Mouse (Mus musculus) liver, embryonic 13.5 days (tissue): ENCODE results near the gene Nr2f2. TPM values are rescaled to one million over a fixed set of nuclear protein-coding genes. Genes with fewer than 3 reads are reported as not detected.
A peak's percentile ranks its signal among the peaks of the same experiment; 100 is the strongest.

Experiments used
- ATAC-seq: fragments of 200-750 bp; cut with Nextera tagmentation; 2 replicates; pipeline ENCODE4 v1.8.0; 2017; ENCODE audit warnings: low read depth, mild to moderate bottlenecking, moderate number of reproducible peaks, moderate library complexity
- DNase-seq: peaks from one replicate; pipeline ENCODE4 v3.0.0; 2022
- H3K27ac ChIP-seq: fragments of 300-500 bp; sonication (generic); 2 replicates; pipeline ENCODE4 v1.5.1; 2015; ENCODE audit warnings: moderate library complexity, mild to moderate bottlenecking, inconsistent platforms
- H3K27me3 ChIP-seq: fragments of 300-500 bp; sonication (generic); 2 replicates; pipeline ENCODE4 v1.6.1; 2015; ENCODE audit warnings: mild to moderate bottlenecking, inconsistent platforms
- H3K36me3 ChIP-seq: fragments of 300-500 bp; sonication (generic); 2 replicates; pipeline ENCODE4 v1.6.1; 2015; ENCODE audit warnings: mild to moderate bottlenecking, inconsistent platforms
- H3K4me1 ChIP-seq: fragments of 300-500 bp; sonication (generic); replicated peaks from 2 replicates; pipeline ENCODE4 v1.6.1; 2015; ENCODE audit warnings: inconsistent platforms
- H3K4me2 ChIP-seq: fragments of 300-500 bp; sonication (generic); 2 replicates; pipeline ENCODE4 v1.6.1; 2015; ENCODE audit warnings: inconsistent platforms, mild to moderate bottlenecking, moderate library complexity
- H3K4me3 ChIP-seq: fragments of 300-500 bp; sonication (generic); replicated peaks from 2 replicates; pipeline ENCODE4 v1.5.1; 2015; ENCODE audit warnings: mild to moderate bottlenecking, inconsistent platforms
- H3K9ac ChIP-seq: fragments of 300-500 bp; sonication (generic); 2 replicates; pipeline ENCODE4 v1.6.1; 2015; ENCODE audit warnings: mild to moderate bottlenecking, inconsistent platforms
- H3K9me3 ChIP-seq: fragments of 300-500 bp; sonication (generic); replicated peaks from 2 replicates; pipeline ENCODE4 v1.6.1; 2016; ENCODE audit warnings: inconsistent platforms
- WGBS: fragments of 180-500 bp; shearing (Covaris S2); methylation state at CpG from one replicate; pipeline ENCODE4 v1.1.7; 2015; ENCODE audit not compliant: insufficient replicate concordance; 5-methylcytosine and 5-hydroxymethylcytosine counted together
- polyA plus RNA-seq: library from polyadenylated mRNA; unstranded; fragments of >200 nt; fragmentation: Nextera tagmentation; extraction: Ambion mirVana; gene quantifications from 2 replicates; pipeline ENCODE4 v1.2.1, GENCODE M21; 2015

Nr2f2 gene
- 10.2 and 11.9 TPM in 2 replicates for polyA plus RNA-seq

DNA sequence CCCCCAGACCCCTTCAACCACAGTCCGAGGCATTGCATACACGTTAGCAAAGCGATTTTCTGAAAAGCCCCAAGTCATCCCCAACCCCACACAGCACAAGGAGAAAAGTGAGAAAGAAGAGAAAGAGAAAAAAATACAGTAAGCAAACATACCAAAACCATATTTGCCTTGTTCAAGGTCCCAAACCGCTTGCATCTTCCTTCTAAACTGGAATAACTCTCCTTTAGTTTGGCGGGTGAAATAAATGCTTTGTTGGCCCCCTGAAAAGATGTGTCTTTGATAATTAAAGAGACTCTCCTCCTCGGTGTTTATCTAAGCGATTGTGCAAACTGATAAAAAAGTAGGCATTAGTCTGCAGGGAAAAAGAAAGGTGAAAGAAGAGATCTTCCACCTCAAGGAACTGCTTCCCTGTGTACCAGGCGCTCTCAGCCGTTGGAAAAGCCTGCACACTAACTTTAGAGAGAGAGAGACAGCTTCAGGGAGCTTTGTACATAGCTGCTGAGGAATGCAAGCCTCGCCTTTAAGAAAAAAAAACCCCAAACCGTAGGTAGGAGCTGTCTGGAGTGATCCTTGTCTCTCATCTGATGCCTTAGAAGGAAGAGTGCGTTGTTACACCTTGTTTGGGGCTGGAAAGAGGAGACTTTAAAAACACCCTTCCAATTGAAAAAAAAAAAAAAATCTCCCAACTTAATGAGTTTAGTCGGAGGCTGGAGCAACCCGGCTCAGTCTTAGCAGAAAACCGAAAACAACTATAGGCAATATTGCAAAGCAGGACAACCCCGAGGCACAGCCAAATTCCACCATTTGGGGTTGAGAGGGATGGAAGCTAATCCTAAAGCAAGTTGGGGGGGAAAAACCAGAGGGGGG lies at the start of gene Nr2f2:
TSS of gene Nr2f2 (minus strand) at position 795 of the 867 bp plus-strand sequence.
- peak within 1 kb of the TSS; percentile 46 for H3K4me2 ChIP-seq
- H3K4me1 ChIP-seq, result no peaks in the 10 kb centered on the region
- 1% methylated on average over 16 of the region's 16 CpGs for WGBS
- no peak for ATAC-seq
- H3K36me3 ChIP-seq, result no peaks in the 10 kb centered on the region
- no peak for DNase-seq
- peak within 1 kb of the TSS; percentile 76 for H3K27ac ChIP-seq
- H3K4me3 ChIP-seq, result peak within 1 kb of the TSS; percentile 48
- H3K9me3 ChIP-seq, result no peaks in the 10 kb centered on the region
- H3K27me3 ChIP-seq, result peaks cover 93% of the 10 kb centered on the region
- H3K9ac ChIP-seq, result peak within 1 kb of the TSS; percentile 65

DNA sequence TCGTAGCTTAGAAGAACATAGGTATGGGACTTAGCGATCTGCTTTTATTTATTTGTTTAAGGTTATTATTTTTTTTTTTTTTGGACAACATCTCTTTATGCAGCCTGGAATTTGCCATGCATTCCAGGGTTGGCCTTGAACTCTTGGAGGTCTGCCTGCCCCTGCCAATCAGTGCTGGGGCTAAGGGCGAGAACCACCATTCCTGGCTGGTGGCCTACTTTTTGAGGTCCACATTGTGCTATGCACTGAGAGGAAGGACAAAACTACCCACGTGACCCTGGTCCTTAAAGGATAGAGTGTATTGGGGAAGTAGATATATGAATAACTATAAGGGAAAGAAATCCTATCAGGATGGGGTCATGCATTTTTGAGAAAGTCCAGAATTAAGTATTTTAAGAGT lies 47.9 kb upstream of the Nr2f2 start:
- no peak overlapping the region for H3K27ac ChIP-seq
- 71% methylated on average over 4 of the region's 4 CpGs for WGBS
- ATAC-seq, result no peak

DNA sequence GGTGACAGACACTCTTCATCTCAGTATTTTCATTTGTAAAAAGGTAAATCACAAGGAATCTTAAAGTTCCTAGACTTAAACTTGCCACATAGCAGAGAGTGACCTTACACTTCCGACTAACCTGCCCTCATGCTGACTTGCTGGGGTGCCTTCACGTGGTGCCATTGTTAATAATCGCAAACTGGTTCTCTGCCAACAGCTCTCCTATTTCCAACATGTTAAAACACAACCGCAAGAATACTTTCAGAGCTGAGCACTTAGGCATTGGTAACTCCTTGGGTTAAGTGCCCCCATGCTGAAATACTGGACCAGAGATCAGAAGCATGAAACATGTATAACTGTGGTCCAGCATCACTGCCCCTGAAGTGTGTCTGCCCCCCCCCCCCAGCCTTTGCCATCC lies 47.1 kb upstream of the Nr2f2 start:
- Histone ChIP-seq H3K9me3 (0 out of 2 replicates have a peak, but pooled peaks cover 4% of the 10 kb centered on the region), H3K36me3 (no peaks in the 10 kb centered on the region), H3K9ac (no peak overlapping the region), H3K27me3 (no peaks in the 10 kb centered on the region), H3K27ac (no peak overlapping the region), H3K4me2 (no peak overlapping the region), H3K4me1 (no peaks in the 10 kb centered on the region), H3K4me3 (no peak overlapping the region)
- ATAC-seq (no peak), DNase-seq (no peak)
- 68% methylated on average over 4 of the region's 4 CpGs for WGBS

More for the DNA sequence above, 47.9 kb upstream of the Nr2f2 start:
- H3K36me3 ChIP-seq, result no peaks in the 10 kb centered on the region
- H3K4me3 ChIP-seq, result no peak overlapping the region
- no peak overlapping the region for H3K4me2 ChIP-seq
- H3K27me3 ChIP-seq, result no peaks in the 10 kb centered on the region
- no peaks in the 10 kb centered on the region for H3K4me1 ChIP-seq
- H3K9ac ChIP-seq, result no peak overlapping the region
- H3K9me3 ChIP-seq, result 0 out of 2 replicates have a peak, but pooled peaks cover 4% of the 10 kb centered on the region
- no peak for DNase-seq

DNA sequence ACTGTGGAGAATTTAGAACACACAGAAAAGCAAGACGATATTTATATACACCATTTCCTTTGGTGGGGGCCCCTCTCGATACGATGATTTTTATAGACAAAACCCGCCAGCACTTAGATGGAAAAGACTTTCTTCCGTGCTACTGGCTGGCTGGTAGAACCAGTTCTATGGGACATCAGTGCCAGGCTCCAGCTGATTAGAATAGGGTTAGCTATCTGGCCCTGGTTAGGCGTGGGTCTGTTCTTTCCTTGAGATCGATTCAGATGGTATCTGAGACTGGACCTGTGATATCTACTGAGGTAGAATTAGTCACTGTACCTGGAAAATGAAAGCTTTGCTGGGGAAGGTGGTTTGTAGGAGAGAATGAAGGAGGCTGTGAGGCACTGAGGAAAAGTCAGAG lies 46.4 kb upstream of the Nr2f2 start:
- Histone ChIP-seq H3K4me3 (no peak overlapping the region), H3K9me3 (0 out of 2 replicates have a peak, but pooled peaks cover 4% of the 10 kb centered on the region), H3K4me2 (no peak overlapping the region), H3K9ac (no peak overlapping the region), H3K36me3 (no peaks in the 10 kb centered on the region), H3K27me3 (no peaks in the 10 kb centered on the region), H3K27ac (no peak overlapping the region), H3K4me1 (no peaks in the 10 kb centered on the region)
- WGBS, result 70% methylated on average over 7 of the region's 7 CpGs
- ATAC-seq (no peak), DNase-seq (no peak)

DNA sequence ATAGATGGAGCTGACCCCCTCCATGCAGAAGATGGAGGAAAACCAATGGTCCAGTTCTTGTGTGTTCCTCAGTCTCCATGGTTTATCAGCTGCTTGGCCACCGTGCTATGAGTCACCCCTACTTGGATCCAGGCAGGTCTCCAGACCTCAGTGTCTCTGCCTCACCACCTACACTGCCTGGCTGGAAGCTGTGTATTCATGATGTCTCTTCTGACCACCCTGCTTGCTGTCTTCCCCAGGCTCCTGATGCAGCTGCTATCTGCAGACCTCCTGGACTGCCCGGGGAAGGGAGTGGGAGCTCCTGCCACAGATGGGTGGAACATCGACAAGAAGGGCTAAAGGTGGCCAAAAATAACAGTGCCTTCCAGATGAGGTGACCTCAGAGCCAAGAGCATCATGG lies 43.8 kb upstream of the Nr2f2 start:
- DNase-seq, result no peak
- H3K27ac ChIP-seq, result no peak overlapping the region
- H3K36me3 ChIP-seq, result no peaks in the 10 kb centered on the region
- no peaks in the 10 kb centered on the region for H3K27me3 ChIP-seq
- WGBS, result 70% methylated on average over 3 of the region's 3 CpGs
- H3K9me3 ChIP-seq, result 0 out of 2 replicates have a peak, but pooled peaks cover 4% of the 10 kb centered on the region
- H3K9ac ChIP-seq, result no peak overlapping the region
- ATAC-seq, result no peak
- no peaks in the 10 kb centered on the region for H3K4me1 ChIP-seq
- H3K4me2 ChIP-seq, result no peak overlapping the region
- no peak overlapping the region for H3K4me3 ChIP-seq

DNA sequence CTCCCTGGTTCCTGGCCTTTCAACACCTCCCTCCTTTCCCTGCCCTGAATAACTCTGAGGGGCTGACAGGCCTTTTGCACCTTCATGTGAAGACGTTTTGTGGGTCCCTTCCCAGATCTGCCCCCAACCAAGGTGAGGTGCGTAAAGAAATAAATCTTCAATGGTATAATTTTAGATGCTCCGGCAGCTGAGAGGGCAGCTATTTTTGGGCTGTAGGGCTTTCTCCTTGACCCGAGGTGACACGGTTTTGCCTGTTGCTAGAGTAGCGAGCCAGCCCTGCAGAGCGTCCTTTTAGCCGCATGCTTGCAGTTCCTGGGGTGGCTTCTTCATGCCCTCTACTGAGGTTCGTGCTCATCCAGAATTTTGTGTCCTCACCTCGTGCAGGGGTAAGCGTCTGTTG lies 43.4 kb upstream of the Nr2f2 start:
- no peak for ATAC-seq
- Histone ChIP-seq H3K4me2 (no peak overlapping the region), H3K36me3 (no peaks in the 10 kb centered on the region), H3K4me3 (no peak overlapping the region), H3K9me3 (0 out of 2 replicates have a peak, but pooled peaks cover 4% of the 10 kb centered on the region), H3K9ac (no peak overlapping the region), H3K27me3 (no peaks in the 10 kb centered on the region), H3K4me1 (no peaks in the 10 kb centered on the region), H3K27ac (no peak overlapping the region)
- WGBS, result 65% methylated on average over 11 of the region's 11 CpGs
- no peak for DNase-seq

DNA sequence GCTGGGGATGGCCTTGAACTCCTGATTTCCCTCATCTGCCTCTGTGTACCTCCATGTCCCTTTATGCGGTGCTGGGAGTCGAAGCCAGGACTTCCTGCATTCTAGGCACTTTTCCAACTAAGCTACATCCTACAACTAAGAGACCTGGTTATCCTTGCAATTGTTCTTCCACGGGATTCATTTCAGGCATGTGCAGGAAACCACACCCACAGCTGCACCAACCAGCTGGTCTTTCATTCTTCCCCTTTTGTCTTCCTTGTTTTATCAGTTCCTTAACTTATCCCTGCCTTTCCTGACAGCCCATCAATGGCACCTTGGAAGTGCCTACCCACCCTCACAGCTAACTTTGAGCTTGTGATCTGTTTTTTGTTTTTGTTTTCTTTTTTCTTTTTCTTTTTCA lies 42.3 kb upstream of the Nr2f2 start:
- H3K27ac ChIP-seq, result no peak overlapping the region
- H3K4me2 ChIP-seq, result no peak overlapping the region
- DNase-seq, result no peak
- H3K27me3 ChIP-seq, result no peaks in the 10 kb centered on the region
- 31% methylated on average over 3 of the region's 3 CpGs for WGBS
- no peaks in the 10 kb centered on the region for H3K36me3 ChIP-seq
- H3K9me3 ChIP-seq, result 0 out of 2 replicates have a peak, but pooled peaks cover 4% of the 10 kb centered on the region
- H3K4me1 ChIP-seq, result no peaks in the 10 kb centered on the region
- no peak overlapping the region for H3K4me3 ChIP-seq
- ATAC-seq, result no peak
- no peak overlapping the region for H3K9ac ChIP-seq

DNA sequence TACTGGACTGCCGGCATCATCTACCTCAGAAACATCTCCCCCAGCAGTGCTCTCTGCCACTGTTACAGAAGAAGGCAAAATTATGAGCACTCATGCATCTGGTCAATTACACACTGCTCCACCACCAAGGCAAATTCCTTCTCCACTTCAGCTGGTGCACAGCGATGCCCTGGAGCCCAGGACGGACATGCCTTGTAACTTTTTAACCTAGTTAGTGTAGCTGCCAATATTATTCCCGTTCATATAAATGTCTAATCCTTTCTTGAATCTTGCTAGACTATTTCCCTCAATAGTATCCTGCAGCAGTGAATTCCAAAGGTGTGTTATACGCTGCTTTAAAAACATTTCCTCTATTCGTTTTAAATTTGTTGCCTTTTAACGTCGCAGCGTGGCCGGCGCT lies 40.6 kb upstream of the Nr2f2 start:
- H3K27ac ChIP-seq, result no peak overlapping the region
- 78% methylated on average over 11 of the region's 11 CpGs for WGBS
- no peak for ATAC-seq

DNA sequence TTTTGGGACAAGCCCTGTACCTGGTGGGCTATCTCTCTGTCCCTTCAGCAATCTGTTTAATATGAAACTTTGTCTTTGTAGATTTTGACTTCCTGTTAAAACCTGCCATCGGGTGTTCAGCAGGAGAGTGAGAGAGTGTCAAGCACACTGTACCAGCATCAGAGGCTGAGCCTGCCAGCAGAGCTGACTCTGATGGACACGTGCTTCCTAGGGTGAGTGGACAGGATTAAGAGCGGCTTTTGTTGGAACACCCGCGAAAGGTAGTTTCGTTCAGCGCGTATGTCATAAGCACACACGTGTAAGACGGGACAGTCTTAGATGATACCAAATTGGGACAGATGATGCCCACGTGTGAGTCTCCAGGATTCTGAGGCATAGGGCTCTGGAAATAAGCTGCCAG lies 40.0 kb upstream of the Nr2f2 start:
- ATAC-seq (no peak), DNase-seq (no peak)
- 83% methylated on average over 11 of the region's 11 CpGs for WGBS
- H3K36me3 ChIP-seq, result 0 out of 2 replicates have a peak, but pooled peaks cover 2% of the 10 kb centered on the region
- H3K9me3 ChIP-seq, result 0 out of 2 replicates have a peak, but pooled peaks cover 4% of the 10 kb centered on the region
- no peak overlapping the region for H3K27ac ChIP-seq
- H3K27me3 ChIP-seq, result no peaks in the 10 kb centered on the region
- no peaks in the 10 kb centered on the region for H3K4me1 ChIP-seq
- no peak overlapping the region for H3K4me3 ChIP-seq
- no peak overlapping the region for H3K4me2 ChIP-seq
- no peak overlapping the region for H3K9ac ChIP-seq

More for the DNA sequence above, 40.6 kb upstream of the Nr2f2 start:
- Histone ChIP-seq H3K36me3 (0 out of 2 replicates have a peak, but pooled peaks cover 2% of the 10 kb centered on the region), H3K27me3 (no peaks in the 10 kb centered on the region), H3K9me3 (0 out of 2 replicates have a peak, but pooled peaks cover 4% of the 10 kb centered on the region), H3K9ac (no peak overlapping the region), H3K4me3 (no peak overlapping the region), H3K4me2 (no peak overlapping the region), H3K4me1 (no peaks in the 10 kb centered on the region)
- DNase-seq, result no peak

DNA sequence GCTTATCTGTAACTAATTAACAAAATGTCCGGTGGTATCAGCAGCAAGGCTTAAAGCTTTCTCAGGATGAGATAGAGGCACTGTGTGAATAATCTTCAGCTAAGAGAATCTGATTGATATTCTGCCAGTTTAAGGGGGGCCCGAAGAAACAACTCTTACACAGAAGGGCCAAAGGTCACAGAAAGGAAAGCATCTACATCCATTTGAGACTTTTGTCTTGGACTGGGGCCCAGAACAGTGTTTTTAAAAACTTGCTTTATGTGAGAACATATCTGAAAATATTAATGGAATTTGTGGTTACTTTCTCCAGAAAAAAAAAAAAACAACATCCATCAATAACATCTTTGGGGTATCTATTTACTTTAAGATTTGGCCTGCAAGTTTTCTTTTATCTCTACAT lies 38.9 kb upstream of the Nr2f2 start:
- DNase-seq (no peak), ATAC-seq (no peak)
- Histone ChIP-seq H3K4me2 (no peak overlapping the region), H3K9ac (no peak overlapping the region), H3K9me3 (0 out of 2 replicates have a peak, but pooled peaks cover 4% of the 10 kb centered on the region), H3K27ac (no peak overlapping the region), H3K27me3 (no peaks in the 10 kb centered on the region), H3K36me3 (0 out of 2 replicates have a peak, but pooled peaks cover 2% of the 10 kb centered on the region), H3K4me1 (no peaks in the 10 kb centered on the region), H3K4me3 (no peak overlapping the region)
- WGBS, result 61% methylated on average over 2 of the region's 2 CpGs

DNA sequence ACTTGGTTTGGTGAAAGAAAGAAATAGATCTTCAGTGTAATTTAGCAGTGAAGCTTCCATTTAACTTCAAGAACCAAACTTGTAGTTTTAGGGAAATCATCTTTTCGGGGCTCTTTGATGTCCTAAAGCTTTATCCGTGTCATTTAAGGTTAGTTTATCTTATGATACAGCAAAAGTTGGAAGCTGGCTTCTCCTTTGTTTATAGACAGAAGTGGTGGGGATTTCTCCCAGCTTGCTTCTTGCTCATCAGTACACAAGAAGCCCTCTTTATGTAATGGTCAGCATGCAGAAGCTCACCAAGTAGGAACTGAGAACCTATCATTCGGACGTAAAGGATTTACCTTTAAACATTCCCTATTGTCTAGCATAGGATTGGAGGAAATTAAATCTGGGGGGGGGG lies 16.3 kb upstream of the Nr2f2 start:
- 65% methylated on average over 4 of the region's 4 CpGs for WGBS
- ATAC-seq, result no peak
- no peak overlapping the region for H3K4me2 ChIP-seq

More for the DNA sequence above, 16.3 kb upstream of the Nr2f2 start:
- H3K27me3 ChIP-seq, result no peaks in the 10 kb centered on the region
- no peaks in the 10 kb centered on the region for H3K9me3 ChIP-seq
- H3K36me3 ChIP-seq, result no peaks in the 10 kb centered on the region
- H3K4me3 ChIP-seq, result no peak overlapping the region
- no peaks in the 10 kb centered on the region for H3K4me1 ChIP-seq
- no peak for DNase-seq
- no peak overlapping the region for H3K9ac ChIP-seq
- no peak overlapping the region for H3K27ac ChIP-seq
